Mouse (Mus musculus): ENCODE results near the gene Ncor2. TPM values are rescaled to one million over a fixed set of nuclear protein-coding genes. Genes with fewer than 3 reads are reported as not detected.

Ncor2 gene
- 10 to 100 TPM; 26.2 to 99.3 TPM for polyA plus RNA-seq (2012; fragmentation: generic; extraction: Trizol)

DNA sequence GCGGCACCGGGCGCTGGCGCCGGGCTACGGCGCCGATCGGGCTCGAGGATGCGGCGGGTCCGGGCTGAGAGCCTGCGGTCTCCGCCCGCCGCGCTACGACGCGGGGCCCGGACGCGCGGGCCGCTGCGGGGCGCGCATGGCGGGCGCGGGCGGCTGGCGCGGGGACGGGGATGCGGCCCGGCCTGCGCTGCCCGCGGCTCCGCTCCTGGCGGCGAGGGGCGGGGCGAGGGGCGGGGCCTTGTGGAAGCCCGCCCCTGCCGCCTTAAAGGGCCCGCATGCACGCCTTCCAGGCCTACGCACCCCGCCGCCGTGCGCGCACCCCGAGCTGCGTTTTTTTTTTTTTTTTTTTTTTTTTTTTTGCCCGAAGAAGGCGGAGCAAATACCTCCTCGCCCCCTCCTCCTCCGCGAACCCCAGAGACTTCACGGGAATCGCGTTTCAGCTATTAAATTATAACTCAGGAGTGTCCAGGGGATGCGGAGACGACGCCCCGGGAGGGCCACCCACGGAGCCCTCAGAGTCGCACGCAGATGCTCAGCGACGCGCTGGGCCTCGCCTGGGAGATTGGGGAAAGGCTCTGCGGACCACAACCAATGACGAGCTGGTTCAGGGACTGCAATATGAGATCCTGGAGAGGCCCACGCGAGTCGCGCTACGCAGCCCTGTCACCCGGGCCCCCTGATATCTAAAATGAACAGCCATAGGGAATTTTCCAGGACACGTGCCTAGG is at the start of gene Ncor2:
Ncor2 (minus strand) TSS at position 213 of the 728 bp plus-strand sequence.

DNA sequence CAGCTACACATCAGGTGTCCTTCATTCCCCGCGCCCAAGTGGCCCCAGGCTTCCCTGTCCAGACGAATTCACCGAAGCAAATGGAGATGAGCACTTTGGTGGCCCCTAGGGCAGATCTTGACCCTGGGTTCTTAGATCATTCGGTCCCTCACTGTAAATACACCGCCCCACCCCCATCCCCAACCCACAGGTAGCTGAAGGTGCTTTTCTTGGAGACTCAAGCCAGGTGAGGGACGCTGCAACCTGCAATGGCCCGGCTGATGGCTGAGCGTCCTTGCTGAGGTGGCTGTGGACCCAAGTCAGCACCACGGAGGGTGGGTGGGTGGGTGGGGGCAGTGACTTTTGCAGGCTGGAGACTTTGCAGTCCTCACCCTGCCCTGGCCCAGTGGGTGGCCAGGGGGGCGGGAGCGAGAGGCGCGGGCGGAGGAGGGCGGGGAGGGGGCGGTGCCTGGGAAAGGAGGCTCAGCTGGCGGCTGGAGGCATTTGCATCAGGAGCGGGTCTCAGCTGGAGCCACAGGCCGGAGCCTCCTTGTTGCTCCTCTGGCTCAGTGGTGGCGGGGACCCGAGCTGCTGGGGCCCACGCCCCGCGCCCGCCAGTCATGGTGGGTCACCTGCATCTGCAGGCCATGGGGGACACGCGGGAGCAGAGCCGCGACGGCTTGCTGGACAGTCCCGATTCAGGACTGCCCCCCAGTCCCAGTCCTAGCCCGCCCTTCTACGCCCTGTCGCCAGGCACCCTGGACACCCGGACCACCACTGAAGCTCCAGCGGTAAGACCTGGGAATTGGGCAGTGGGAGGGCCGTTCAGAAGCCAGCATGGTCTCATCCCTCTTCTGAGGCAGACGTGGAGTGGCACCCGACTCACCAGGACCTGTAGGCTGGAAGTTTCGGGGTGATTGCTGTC is 175.8 kb downstream of the Ncor2 start, which contains the start of gene Rflna:
Rflna (plus strand) TSS at position 253 of the 904 bp plus-strand sequence.

Other genes starting within 250 kb of the Ncor2 start
- under 1 TPM in 1 of 2 experiments, not detected in 1; 0.12 TPM for gene Rflna, start 176.0 kb downstream of the Ncor2 start, polyA plus RNA-seq (2012; fragmentation: generic; extraction: Trizol)
- gene Scarb1, start 161.9 kb upstream of the Ncor2 start, polyA plus RNA-seq (2012; fragmentation: generic; extraction: Trizol) = 10 to 100 TPM; 11.4 to 18.7 TPM
- gene Gm10382, start 210.1 kb upstream of the Ncor2 start, polyA plus RNA-seq (2012; fragmentation: generic; extraction: Trizol) = under 1 TPM; 0.51 to 0.73 TPM
- gene Ubc, start 211.0 kb upstream of the Ncor2 start, polyA plus RNA-seq (2012; fragmentation: generic; extraction: Trizol) = 100 to 1,000 TPM; 394 to 918 TPM